Mouse (Mus musculus) intestine, embryonic 15.5 days (tissue): ENCODE data around the gene Zcchc24. TPM values are rescaled to one million over a fixed set of nuclear protein-coding genes. Genes with fewer than 3 reads are reported as not detected.

Experiments used
- ATAC-seq: fragments of 200-750 bp; cut with Nextera tagmentation; 2 replicates; pipeline ENCODE4 v1.8.0; 2017; ENCODE audit warnings: moderate TSS enrichment, moderate library complexity
- H3K27ac ChIP-seq: fragments of 300-500 bp; sonication (generic); 2 replicates; pipeline ENCODE4 v1.5.1; 2015; ENCODE audit warnings: mild to moderate bottlenecking, inconsistent platforms
- H3K27me3 ChIP-seq: fragments of 300-500 bp; sonication (generic); replicated peaks from 2 replicates; pipeline ENCODE4 v1.6.1; 2015; ENCODE audit warnings: inconsistent platforms
- H3K36me3 ChIP-seq: fragments of 300-500 bp; sonication (generic); 2 replicates; pipeline ENCODE4 v1.6.1; 2015; ENCODE audit warnings: inconsistent platforms
- H3K4me1 ChIP-seq: fragments of 300-500 bp; sonication (generic); replicated peaks from 2 replicates; pipeline ENCODE4 v1.6.1; 2015; ENCODE audit warnings: inconsistent platforms
- H3K4me2 ChIP-seq: fragments of 300-500 bp; sonication (generic); replicated peaks from 2 replicates; pipeline ENCODE4 v1.6.1; 2015; ENCODE audit warnings: mild to moderate bottlenecking, inconsistent platforms
- H3K4me3 ChIP-seq: fragments of 300-500 bp; sonication (generic); replicated peaks from 2 replicates; pipeline ENCODE4 v1.5.1; 2015; ENCODE audit warnings: inconsistent platforms
- H3K9ac ChIP-seq: fragments of 300-500 bp; sonication (generic); 2 replicates; pipeline ENCODE4 v1.6.1; 2015; ENCODE audit warnings: inconsistent platforms
- H3K9me3 ChIP-seq: fragments of 300-500 bp; sonication (generic); 2 replicates; pipeline ENCODE4 v1.6.1; 2016; ENCODE audit warnings: inconsistent platforms
- WGBS: fragments of 180-500 bp; shearing (Covaris S2); methylation state at CpG from one replicate; pipeline ENCODE4 v1.1.7; 2015; 5-methylcytosine and 5-hydroxymethylcytosine counted together
- polyA plus RNA-seq: library from polyadenylated mRNA; unstranded; fragments of >200 nt; fragmentation: Nextera tagmentation; extraction: Ambion mirVana; gene quantifications from 2 replicates; pipeline ENCODE4 v1.2.1, GENCODE M21; 2015

Gene Zcchc24
- polyA plus RNA-seq, 1 experiment from 2014 or later, result 21.0 TPM

DNA sequence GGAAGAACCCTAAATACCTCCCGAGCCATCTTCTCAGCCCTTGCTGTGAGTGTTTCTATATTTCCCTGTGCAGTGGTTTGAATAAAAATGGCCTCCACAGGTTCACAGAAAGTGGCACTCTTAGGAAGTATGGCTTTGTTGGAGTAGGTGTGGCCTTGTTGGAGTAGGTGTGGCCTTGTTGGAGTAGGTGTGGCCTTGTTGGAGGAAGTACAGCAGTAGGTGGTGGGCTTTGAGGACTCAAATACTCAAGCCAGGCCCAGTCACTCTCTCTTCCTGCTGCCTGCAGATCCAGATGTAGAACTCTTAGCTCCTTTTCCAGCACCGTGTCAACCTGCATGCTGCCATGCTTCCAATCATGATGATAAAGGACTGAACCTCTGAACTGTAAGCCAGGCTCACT lies 25.5 kb upstream of the Zcchc24 start:
- Histone ChIP-seq H3K4me1 (peaks cover 3% of the 10 kb centered on the region; the same call in 1 of the 2 replicates), H3K9me3 (no peaks in the 10 kb centered on the region), H3K4me3 (no peak overlapping the region), H3K36me3 (no peaks in the 10 kb centered on the region), H3K27me3 (no peaks in the 10 kb centered on the region), H3K9ac (no peak overlapping the region), H3K4me2 (no peak overlapping the region), H3K27ac (no peak overlapping the region)
- no peak for ATAC-seq
- WGBS, result 85% methylated on average over 2 of the region's 2 CpGs

- no peak for ATAC-seq
- Histone ChIP-seq H3K9ac (no peak overlapping the region), H3K4me1 (peaks cover 12% of the 10 kb centered on the region), H3K27ac (no peak overlapping the region), H3K4me2 (no peak overlapping the region), H3K36me3 (no peaks in the 10 kb centered on the region), H3K4me3 (no peak overlapping the region), H3K9me3 (no peaks in the 10 kb centered on the region), H3K27me3 (no peaks in the 10 kb centered on the region)
- 67% methylated on average over 6 of the region's 6 CpGs for WGBS
Observed at GRCm38 (mm10) chr14:25790768-25791302, 22.0 kb upstream of the Zcchc24 start.

DNA sequence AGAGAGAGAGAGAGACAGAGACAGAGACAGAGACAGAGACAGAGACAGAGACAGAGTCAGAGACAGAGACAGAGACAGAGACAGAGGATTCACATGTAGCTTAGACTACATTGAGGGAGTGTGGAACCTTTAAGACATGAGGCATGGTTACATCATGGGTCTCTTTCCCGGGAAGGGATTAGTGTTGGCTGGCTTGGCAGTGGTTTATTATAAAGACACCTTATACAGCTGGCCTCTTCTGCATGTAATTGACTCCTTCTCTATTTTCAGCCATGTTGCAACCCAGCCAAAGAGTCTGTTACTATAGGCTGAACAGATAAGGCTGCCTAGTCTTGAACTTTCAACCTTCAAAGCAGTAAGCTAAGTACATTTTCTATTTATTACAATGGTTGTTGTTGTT lies 21.1 kb upstream of the Zcchc24 start:
- Histone ChIP-seq H3K9ac (no peak overlapping the region), H3K27ac (no peak overlapping the region), H3K36me3 (no peaks in the 10 kb centered on the region), H3K4me3 (no peak overlapping the region), H3K4me1 (peaks cover 11% of the 10 kb centered on the region; the same call in 1 of the 2 replicates), H3K9me3 (no peaks in the 10 kb centered on the region), H3K4me2 (no peak overlapping the region), H3K27me3 (no peaks in the 10 kb centered on the region)
- ATAC-seq, result no peak
- 52% methylated on average over 1 of the region's 1 CpGs for WGBS

DNA sequence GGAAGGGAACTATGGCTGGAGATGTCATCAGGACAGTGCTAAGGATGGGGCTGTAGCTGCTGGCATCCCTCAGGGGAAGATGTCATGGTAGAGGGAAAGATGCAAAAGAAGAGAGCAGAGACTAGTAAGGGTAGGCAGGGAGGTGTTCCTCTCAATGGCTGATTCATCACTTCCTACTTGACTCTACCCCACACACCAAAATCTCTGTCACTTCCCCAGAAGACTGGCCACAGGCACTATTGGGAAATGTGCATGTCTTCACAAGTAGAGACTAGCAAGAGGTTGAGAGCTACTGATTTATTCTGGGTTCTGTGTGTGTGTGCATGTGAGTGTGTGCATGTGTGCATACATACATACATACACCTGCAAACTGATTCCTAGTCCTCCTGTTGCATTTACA lies 20.4 kb upstream of the Zcchc24 start:
- H3K36me3 ChIP-seq, result no peaks in the 10 kb centered on the region
- H3K27ac ChIP-seq, result no peak overlapping the region
- no peaks in the 10 kb centered on the region for H3K27me3 ChIP-seq
- no peak for ATAC-seq
- H3K9ac ChIP-seq, result no peak overlapping the region
- no peak overlapping the region for H3K4me2 ChIP-seq
- H3K4me3 ChIP-seq, result no peak overlapping the region
- peaks cover 11% of the 10 kb centered on the region; the same call in 1 of the 2 replicates for H3K4me1 ChIP-seq
- H3K9me3 ChIP-seq, result no peaks in the 10 kb centered on the region

- Histone ChIP-seq H3K27me3 (no peaks in the 10 kb centered on the region), H3K4me1 (peaks cover 17% of the 10 kb centered on the region), H3K4me2 (no peak overlapping the region), H3K36me3 (no peaks in the 10 kb centered on the region), H3K9ac (no peak overlapping the region), H3K27ac (0 out of 2 replicates have a peak overlapping the region, but pooled peaks have one; percentile 65), H3K4me3 (no peak overlapping the region), H3K9me3 (no peaks in the 10 kb centered on the region)
- ATAC-seq, result no peak
- 67% methylated on average over 5 of the region's 5 CpGs for WGBS
Observed at GRCm38 (mm10) chr14:25788201-25788600, 19.4 kb upstream of the Zcchc24 start.

DNA sequence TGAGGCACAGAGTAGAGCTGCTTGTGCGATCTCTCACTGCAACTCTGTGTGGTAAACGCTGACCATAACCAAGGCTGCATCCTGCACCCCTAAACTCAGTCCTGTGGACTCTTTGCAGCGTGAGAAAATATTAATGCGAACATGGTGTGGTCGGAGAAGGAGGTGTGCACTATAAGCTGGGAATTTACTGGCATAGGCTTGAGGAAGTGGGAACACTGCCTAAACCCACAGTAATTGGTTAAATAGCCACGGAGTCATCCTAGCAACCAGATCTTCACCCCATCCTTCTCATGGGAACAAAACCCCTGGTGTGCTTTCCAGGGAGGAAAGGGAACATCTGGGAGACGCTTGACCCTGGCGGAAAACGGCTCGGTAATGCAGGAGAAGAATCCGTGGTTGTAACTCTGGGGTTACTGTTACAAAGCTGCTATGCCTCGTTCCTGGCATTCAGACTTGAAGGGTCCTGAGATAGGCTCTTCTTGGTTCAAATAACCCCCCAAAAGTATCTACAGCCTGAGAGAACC lies 18.6 kb upstream of the Zcchc24 start:
- ATAC-seq, result peak; percentile 35
- 55% methylated on average over 12 of the region's 12 CpGs for WGBS
- no peak overlapping the region for H3K9ac ChIP-seq

DNA sequence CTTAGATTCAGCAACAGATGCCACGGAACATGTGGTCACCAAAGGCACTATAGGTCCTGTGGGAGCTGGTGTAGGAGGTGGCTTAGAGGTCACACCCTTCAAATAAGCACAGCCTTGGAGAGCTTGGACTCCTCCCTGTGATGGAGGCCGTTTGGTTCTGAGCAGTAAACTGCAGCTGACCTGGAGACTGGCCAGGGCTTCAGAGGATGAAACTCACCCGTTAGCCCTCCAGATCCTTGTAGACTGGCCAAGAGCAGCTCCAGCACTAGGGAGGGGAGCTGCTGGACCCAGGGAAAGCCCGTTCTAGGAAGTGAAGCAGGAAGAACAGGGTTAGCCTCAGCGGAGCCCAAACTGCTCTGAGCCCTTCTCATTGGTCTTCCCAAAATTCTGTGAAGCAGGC lies 18.1 kb upstream of the Zcchc24 start:
- ATAC-seq, result peak; percentile 78
- 0 out of 2 replicates have a peak overlapping the region, but pooled peaks have one; percentile 11 for H3K4me2 ChIP-seq
- 34% methylated on average over 5 of the region's 5 CpGs for WGBS
- H3K4me3 ChIP-seq, result no peak overlapping the region
- no peak overlapping the region for H3K9ac ChIP-seq
- H3K4me1 ChIP-seq, result peaks cover 21% of the 10 kb centered on the region
- H3K9me3 ChIP-seq, result no peaks in the 10 kb centered on the region
- peak overlapping the region; percentile 65 for H3K27ac ChIP-seq
- H3K36me3 ChIP-seq, result no peaks in the 10 kb centered on the region
- H3K27me3 ChIP-seq, result no peaks in the 10 kb centered on the region

More for the DNA sequence above, 18.6 kb upstream of the Zcchc24 start:
- Histone ChIP-seq H3K9me3 (no peaks in the 10 kb centered on the region), H3K27ac (peak overlapping the region; percentile 65), H3K4me2 (peak overlapping the region; percentile 11; the same call in 1 of the 2 replicates), H3K4me3 (no peak overlapping the region), H3K4me1 (peaks cover 21% of the 10 kb centered on the region), H3K27me3 (no peaks in the 10 kb centered on the region), H3K36me3 (no peaks in the 10 kb centered on the region)

- 92% methylated on average over 4 of the region's 4 CpGs for WGBS
- no peak for ATAC-seq
- Histone ChIP-seq H3K36me3 (no peaks in the 10 kb centered on the region), H3K9me3 (no peaks in the 10 kb centered on the region), H3K4me3 (no peak overlapping the region), H3K9ac (no peak overlapping the region), H3K27ac (no peak overlapping the region), H3K27me3 (no peaks in the 10 kb centered on the region), H3K4me1 (peaks cover 21% of the 10 kb centered on the region), H3K4me2 (no peak overlapping the region)
Observed at GRCm38 (mm10) chr14:25785210-25785609, 16.4 kb upstream of the Zcchc24 start.

DNA sequence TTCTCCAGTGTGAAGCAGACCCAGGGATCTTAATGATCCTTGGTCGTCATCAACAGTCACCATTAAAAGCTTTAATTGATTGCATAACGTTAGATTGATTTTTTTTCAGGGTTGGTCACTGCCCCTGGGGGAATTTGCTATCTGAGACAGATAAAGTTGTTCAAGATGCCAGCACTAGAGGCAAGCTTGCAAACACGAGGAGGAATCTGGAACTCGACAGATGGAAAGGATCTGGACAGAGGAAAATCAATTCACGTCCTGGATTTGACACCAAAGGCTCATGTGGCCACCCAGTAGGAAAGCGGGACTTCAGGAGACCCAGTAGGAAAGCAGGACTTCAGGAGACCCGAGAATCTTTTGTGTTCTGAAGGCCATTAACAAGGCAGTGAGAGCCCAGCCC lies 14.4 kb upstream of the Zcchc24 start:
- Histone ChIP-seq H3K27ac (no peak overlapping the region), H3K4me3 (no peak overlapping the region), H3K27me3 (no peaks in the 10 kb centered on the region), H3K4me1 (peaks cover 21% of the 10 kb centered on the region), H3K36me3 (no peaks in the 10 kb centered on the region), H3K9ac (no peak overlapping the region), H3K4me2 (no peak overlapping the region), H3K9me3 (no peaks in the 10 kb centered on the region)
- no peak for ATAC-seq
- 32% methylated on average over 7 of the region's 7 CpGs for WGBS

DNA sequence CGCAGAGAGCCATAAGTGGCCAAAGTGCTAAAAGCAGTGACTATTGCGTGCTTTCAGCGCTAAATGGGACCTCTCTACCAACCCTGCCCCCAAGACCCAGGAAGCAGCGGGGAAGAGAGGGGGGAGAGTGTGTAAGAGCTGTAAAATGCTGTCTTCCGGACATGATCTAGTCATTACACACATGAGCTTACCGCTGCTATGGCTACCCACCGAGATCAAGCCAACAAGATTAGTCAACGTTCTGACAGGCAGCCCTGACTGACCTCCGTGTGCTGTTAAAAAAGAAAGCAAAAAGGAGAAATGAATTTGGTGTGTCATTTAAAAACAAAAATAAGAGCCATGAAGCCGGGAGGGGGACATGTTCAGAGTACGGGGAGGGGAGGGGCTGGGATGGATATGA lies 11.8 kb upstream of the Zcchc24 start:
- no peaks in the 10 kb centered on the region for H3K36me3 ChIP-seq
- no peak for ATAC-seq

GRCm38 (mm10) chr14:25776294-25776693 lies 7.5 kb upstream of the Zcchc24 start:
- Histone ChIP-seq H3K36me3 (no peaks in the 10 kb centered on the region), H3K4me3 (no peak overlapping the region), H3K9me3 (no peaks in the 10 kb centered on the region), H3K27ac (0 out of 2 replicates have a peak overlapping the region, but pooled peaks have one; percentile 23), H3K9ac (no peak overlapping the region), H3K4me1 (peaks cover 34% of the 10 kb centered on the region), H3K4me2 (peak overlapping the region; percentile 28; the same call in 1 of the 2 replicates), H3K27me3 (no peaks in the 10 kb centered on the region)
- 22% methylated on average over 6 of the region's 6 CpGs for WGBS
- peak; percentile 56 for ATAC-seq

More for the DNA sequence above, 11.8 kb upstream of the Zcchc24 start:
- H3K4me3 ChIP-seq, result no peak overlapping the region
- peaks cover 23% of the 10 kb centered on the region for H3K4me1 ChIP-seq
- H3K9ac ChIP-seq, result no peak overlapping the region
- H3K27me3 ChIP-seq, result no peaks in the 10 kb centered on the region
- H3K9me3 ChIP-seq, result no peaks in the 10 kb centered on the region
- H3K4me2 ChIP-seq, result no peak overlapping the region
- H3K27ac ChIP-seq, result no peak overlapping the region
- WGBS, result 76% methylated on average over 11 of the region's 11 CpGs

DNA sequence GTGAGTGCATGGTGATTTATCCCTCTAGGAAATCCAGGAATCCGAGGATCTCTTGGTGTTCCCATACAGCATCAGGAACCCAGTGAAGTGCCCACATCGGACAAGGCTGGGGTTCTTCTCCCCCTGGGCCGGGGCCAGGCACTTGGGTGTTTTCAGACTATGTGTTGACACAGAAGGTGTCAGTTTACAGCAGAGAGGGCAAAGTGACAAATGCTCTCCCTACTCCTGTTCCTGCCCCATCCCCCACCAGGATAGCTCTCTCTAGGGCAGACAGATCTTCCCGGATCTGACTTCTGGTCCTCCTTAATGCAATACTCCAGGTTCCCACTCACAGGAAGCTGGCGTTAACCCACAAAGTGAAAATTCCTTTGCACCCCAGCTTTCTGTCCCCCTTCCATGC lies 5.3 kb upstream of the Zcchc24 start:
- 15% methylated on average over 5 of the region's 5 CpGs for WGBS
- Histone ChIP-seq H3K9ac (no peak overlapping the region), H3K4me3 (no peak overlapping the region), H3K36me3 (no peaks in the 10 kb centered on the region), H3K9me3 (no peaks in the 10 kb centered on the region), H3K4me2 (no peak overlapping the region), H3K4me1 (peaks cover 35% of the 10 kb centered on the region), H3K27me3 (no peaks in the 10 kb centered on the region), H3K27ac (no peak overlapping the region)
- ATAC-seq, result peak; percentile 68; the same call in 1 of the 2 replicates

GRCm38 (mm10) chr14:25773039-25773438 lies 4.2 kb upstream of the Zcchc24 start:
- no peaks in the 10 kb centered on the region for H3K27me3 ChIP-seq
- H3K27ac ChIP-seq, result no peak overlapping the region
- H3K4me3 ChIP-seq, result no peak overlapping the region
- no peaks in the 10 kb centered on the region for H3K9me3 ChIP-seq
- WGBS, result 38% methylated on average over 4 of the region's 4 CpGs
- H3K4me1 ChIP-seq, result peaks cover 35% of the 10 kb centered on the region
- H3K4me2 ChIP-seq, result no peak overlapping the region
- ATAC-seq, result no peak
- H3K36me3 ChIP-seq, result no peaks in the 10 kb centered on the region
- H3K9ac ChIP-seq, result no peak overlapping the region
